Mouse (Mus musculus) liver, adult (tissue): ENCODE results near the gene 2010111I01Rik.

Experiments used
- GATA4 ChIP-seq: IDR thresholded peaks from 2 replicates; pipeline ENCODE4 v1.6.1; 2014; ENCODE audit warnings: mild to moderate bottlenecking, low read length; ENCODE audit not compliant: insufficient replicate concordance

Gene 2010111I01Rik

GRCm38 (mm10) chr13:63332576-63333300 lies 368.0 kb downstream of the 2010111I01Rik start:
- TF ChIP-seq GATA4 = no peak

- no peak for TF ChIP-seq GATA4
Observed at GRCm38 (mm10) chr13:63335421-63336134, 370.9 kb downstream of the 2010111I01Rik start.

GRCm38 (mm10) chr13:63336335-63336734 lies 371.6 kb downstream of the 2010111I01Rik start:
- TF ChIP-seq GATA4 = no peak

GRCm38 (mm10) chr13:63337239-63337960 lies 372.7 kb downstream of the 2010111I01Rik start:
- TF ChIP-seq GATA4 = no peak

GRCm38 (mm10) chr13:63339946-63340345 lies 375.3 kb downstream of the 2010111I01Rik start:
- no peak for TF ChIP-seq GATA4

GRCm38 (mm10) chr13:63342781-63343180 lies 378.1 kb downstream of the 2010111I01Rik start:
- no peak for TF ChIP-seq GATA4

GRCm38 (mm10) chr13:63344481-63344880 lies 379.8 kb downstream of the 2010111I01Rik start:
- TF ChIP-seq GATA4 = no peak

- no peak for TF ChIP-seq GATA4
Observed at GRCm38 (mm10) chr13:63345476-63346225, 381.0 kb downstream of the 2010111I01Rik start.

GRCm38 (mm10) chr13:63347639-63348038 lies 382.9 kb downstream of the 2010111I01Rik start:
- no peak for TF ChIP-seq GATA4

GRCm38 (mm10) chr13:63350076-63350475 lies 385.4 kb downstream of the 2010111I01Rik start:
- TF ChIP-seq GATA4 = no peak

GRCm38 (mm10) chr13:63356101-63356500 lies 391.4 kb downstream of the 2010111I01Rik start:
- no peak for TF ChIP-seq GATA4

GRCm38 (mm10) chr13:63356558-63356957 lies 391.9 kb downstream of the 2010111I01Rik start:
- no peak for TF ChIP-seq GATA4

- TF ChIP-seq GATA4 = no peak
Observed at GRCm38 (mm10) chr13:63359393-63359792, 394.7 kb downstream of the 2010111I01Rik start.

GRCm38 (mm10) chr13:63360111-63360885 lies 395.6 kb downstream of the 2010111I01Rik start:
- no peak for TF ChIP-seq GATA4
